Mouse (Mus musculus) forebrain, embryonic 16.5 days (tissue): ENCODE results near the gene Hexdc. TPM values are rescaled to one million over a fixed set of nuclear protein-coding genes. Genes with fewer than 3 reads are reported as not detected.
A peak's percentile ranks its signal among the peaks of the same experiment; 100 is the strongest.

Source experiments
- ATAC-seq: fragments of 200-750 bp; cut with Nextera tagmentation; 2 replicates; pipeline ENCODE4 v1.8.0; 2017; ENCODE audit warnings: mild to moderate bottlenecking, moderate library complexity
- H3K27ac ChIP-seq: fragments of 300-500 bp; sonication (generic); 2 replicates; pipeline ENCODE4 v1.5.1; 2014; ENCODE audit warnings: low read length, control low read depth
- H3K27me3 ChIP-seq: fragments of 300-500 bp; sonication (generic); replicated peaks from 2 replicates; pipeline ENCODE4 v1.6.1; 2014; ENCODE audit warnings: low read length; ENCODE audit not compliant: control insufficient read depth, insufficient read depth
- H3K36me3 ChIP-seq: fragments of 300-500 bp; sonication (generic); 2 replicates; pipeline ENCODE4 v1.6.1; 2014; ENCODE audit not compliant: control insufficient read depth, insufficient read depth
- H3K4me1 ChIP-seq: fragments of 300-500 bp; sonication (generic); replicated peaks from 2 replicates; pipeline ENCODE4 v1.6.1; 2014; ENCODE audit warnings: low read length; ENCODE audit not compliant: control insufficient read depth, insufficient read depth
- H3K4me2 ChIP-seq: fragments of 300-500 bp; sonication (generic); 2 replicates; pipeline ENCODE4 v1.6.1; 2014; ENCODE audit warnings: mild to moderate bottlenecking, low read length, control low read depth
- H3K4me3 ChIP-seq: fragments of 300-500 bp; sonication (generic); replicated peaks from 2 replicates; pipeline ENCODE4 v1.5.1; 2014; ENCODE audit warnings: mild to moderate bottlenecking, low read length, control low read depth
- H3K9ac ChIP-seq: fragments of 300-500 bp; sonication (generic); replicated peaks from 2 replicates; pipeline ENCODE4 v1.6.1; 2014; ENCODE audit warnings: low read depth, low read length, control low read depth
- H3K9me3 ChIP-seq: fragments of 300-500 bp; sonication (generic); 2 replicates; pipeline ENCODE4 v1.6.1; 2016; ENCODE audit warnings: low read length; ENCODE audit not compliant: control insufficient read depth
- WGBS: fragments of 180-500 bp; shearing (Covaris S2); extraction: QIAGEN DNeasy Blood & Tissue Kit; methylation state at CpG from one replicate; pipeline ENCODE4 v1.1.7; 2014; 5-methylcytosine and 5-hydroxymethylcytosine counted together
- polyA plus RNA-seq: library from polyadenylated mRNA; unstranded; fragments of >200 nt; fragmentation: Nextera tagmentation; extraction: Ambion mirVana; gene quantifications from 2 replicates; pipeline ENCODE4 v1.2.1, GENCODE M21; 2015

Gene Hexdc
- polyA plus RNA-seq, 1 experiment from 2014 or later = 22.9 TPM

- 93% methylated on average over 5 of the region's 5 CpGs for WGBS
- peaks cover 31% of the 10 kb centered on the region for H3K36me3 ChIP-seq
- no peak overlapping the region for H3K4me2 ChIP-seq
- H3K9ac ChIP-seq = no peak overlapping the region
- no peak for ATAC-seq
- H3K4me1 ChIP-seq = no peaks in the 10 kb centered on the region
- H3K4me3 ChIP-seq = no peak overlapping the region
- no peaks in the 10 kb centered on the region for H3K27me3 ChIP-seq
- H3K27ac ChIP-seq = no peak overlapping the region
- no peaks in the 10 kb centered on the region for H3K9me3 ChIP-seq
Measured at GRCm38 (mm10) chr11:121220771-121221170, 16.5 kb downstream of the Hexdc start.

DNA sequence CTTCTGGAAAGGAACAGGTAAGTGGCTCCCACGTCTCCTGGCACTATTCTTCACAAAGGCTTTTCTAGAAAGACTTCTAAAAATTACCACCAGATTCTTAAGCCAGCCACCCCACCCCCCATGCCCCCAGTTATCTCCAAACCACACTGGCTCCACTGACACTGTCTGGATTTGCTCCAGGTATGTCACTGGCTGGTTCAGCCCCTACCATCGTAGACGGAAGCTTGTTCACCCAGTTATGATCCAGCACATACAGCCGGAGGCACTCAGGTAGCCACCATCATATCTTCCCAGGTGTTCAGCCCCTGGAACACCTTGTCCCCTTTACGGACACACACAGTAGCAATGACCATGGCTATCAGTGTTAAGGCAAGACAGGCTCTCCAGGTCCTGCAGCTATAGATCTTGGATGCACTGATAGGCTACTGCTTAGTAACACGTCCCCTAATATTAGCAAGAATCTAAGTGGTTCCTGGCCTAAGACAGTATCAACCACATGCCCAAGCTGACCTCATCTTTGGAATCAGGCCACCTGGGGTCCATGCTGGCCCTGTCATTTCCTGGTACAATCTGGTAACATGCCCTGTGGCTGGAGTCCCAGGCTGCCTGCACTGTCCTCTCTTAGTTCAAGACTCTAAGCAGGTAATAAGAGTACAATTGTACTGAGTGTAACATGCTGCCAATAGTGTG is 17.2 kb downstream of the Hexdc start:
- H3K4me1 ChIP-seq = no peaks in the 10 kb centered on the region
- peaks cover 31% of the 10 kb centered on the region for H3K36me3 ChIP-seq
- no peak overlapping the region for H3K4me2 ChIP-seq
- 91% methylated on average over 6 of the region's 6 CpGs for WGBS
- no peak for ATAC-seq
- no peak overlapping the region for H3K27ac ChIP-seq
- no peak overlapping the region for H3K9ac ChIP-seq
- no peak overlapping the region for H3K4me3 ChIP-seq
- no peaks in the 10 kb centered on the region for H3K27me3 ChIP-seq
- no peaks in the 10 kb centered on the region for H3K9me3 ChIP-seq

DNA sequence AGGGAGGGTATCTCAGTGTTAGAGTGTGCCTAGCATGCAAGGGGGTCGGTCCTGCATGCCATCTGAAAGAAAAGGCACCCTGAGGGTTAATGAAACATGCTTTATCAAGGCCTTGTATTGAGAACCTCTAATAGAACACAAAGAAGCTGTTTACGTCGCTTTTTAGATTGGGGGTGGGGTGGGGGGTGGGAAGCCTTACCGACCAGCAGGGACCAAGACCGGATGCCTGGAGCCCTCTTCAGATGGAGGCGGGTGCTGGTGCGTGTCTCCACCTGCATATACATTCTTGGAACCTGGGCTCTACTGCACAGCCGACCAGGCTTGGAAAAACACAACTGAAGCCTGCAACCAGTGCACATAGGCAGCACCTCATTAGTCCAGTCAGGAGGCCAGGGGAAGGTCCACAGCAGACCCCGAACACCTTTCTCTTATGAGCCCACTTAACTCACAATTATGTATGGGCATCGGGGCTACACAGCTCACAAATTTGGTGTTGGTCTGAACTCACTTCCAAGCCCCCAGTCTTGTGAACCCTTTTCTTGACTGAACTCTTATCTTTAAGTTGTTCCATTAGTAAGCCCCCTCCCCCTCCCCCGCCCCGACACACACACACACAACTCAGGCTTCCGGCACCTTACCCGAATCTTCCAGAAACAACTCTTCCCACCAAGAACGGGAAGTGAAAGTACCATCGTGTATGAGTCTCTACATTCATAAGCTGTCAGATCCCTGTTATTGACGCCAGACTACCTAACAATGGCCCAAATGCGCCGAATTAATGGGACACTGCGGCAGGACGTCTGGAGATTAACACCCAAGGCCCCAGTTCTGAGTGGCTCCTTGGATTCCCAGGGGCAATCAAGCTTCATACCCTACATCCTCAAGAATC is 24.1 kb downstream of the Hexdc start:
- Histone ChIP-seq H3K9ac (peak overlapping the region; percentile 72), H3K4me1 (peaks cover 20% of the 10 kb centered on the region), H3K4me2 (peak overlapping the region; percentile 67), H3K36me3 (peaks cover 15% of the 10 kb centered on the region), H3K27ac (peak overlapping the region; percentile 52), H3K4me3 (peak overlapping the region; percentile 84), H3K27me3 (no peaks in the 10 kb centered on the region), H3K9me3 (no peaks in the 10 kb centered on the region)
- WGBS = 18% methylated on average over 21 of the region's 21 CpGs
- ATAC-seq = 0 out of 2 replicates have a peak, but pooled peaks have one; percentile 2

GRCm38 (mm10) chr11:121229018-121229439 is 24.8 kb downstream of the Hexdc start, which contains the start of gene Cybc1:
Gene Cybc1 (minus strand): TSS chr11:121229322.
- under 1% methylated on average over 23 of the region's 23 CpGs for WGBS

GRCm38 (mm10) chr11:121231191-121231590 is 27.0 kb downstream of the Hexdc start:
- no peak overlapping the region for H3K9ac ChIP-seq
- H3K36me3 ChIP-seq = 0 out of 2 replicates have a peak, but pooled peaks cover 4% of the 10 kb centered on the region
- ATAC-seq = no peak
- H3K4me2 ChIP-seq = no peak overlapping the region
- WGBS = 81% methylated on average over 4 of the region's 4 CpGs
- H3K27me3 ChIP-seq = no peaks in the 10 kb centered on the region
- H3K27ac ChIP-seq = no peak overlapping the region
- H3K9me3 ChIP-seq = no peaks in the 10 kb centered on the region
- no peak overlapping the region for H3K4me3 ChIP-seq
- peaks cover 22% of the 10 kb centered on the region for H3K4me1 ChIP-seq

More at GRCm38 (mm10) chr11:121229018-121229439, 24.8 kb downstream of the Hexdc start, which contains the start of gene Cybc1:
- H3K36me3 ChIP-seq = peaks cover 9% of the 10 kb centered on the region; the same call in 1 of the 2 replicates
- peak within 1 kb of the TSS; percentile 67 for H3K4me2 ChIP-seq
- H3K27me3 ChIP-seq = no peaks in the 10 kb centered on the region
- no peaks in the 10 kb centered on the region for H3K9me3 ChIP-seq
- peak within 1 kb of the TSS; percentile 52 for H3K27ac ChIP-seq
- H3K4me1 ChIP-seq = peaks cover 20% of the 10 kb centered on the region
- peak within 1 kb of the TSS; percentile 72 for H3K9ac ChIP-seq
- ATAC-seq = peak; percentile 96
- H3K4me3 ChIP-seq = peak within 1 kb of the TSS; percentile 84

DNA sequence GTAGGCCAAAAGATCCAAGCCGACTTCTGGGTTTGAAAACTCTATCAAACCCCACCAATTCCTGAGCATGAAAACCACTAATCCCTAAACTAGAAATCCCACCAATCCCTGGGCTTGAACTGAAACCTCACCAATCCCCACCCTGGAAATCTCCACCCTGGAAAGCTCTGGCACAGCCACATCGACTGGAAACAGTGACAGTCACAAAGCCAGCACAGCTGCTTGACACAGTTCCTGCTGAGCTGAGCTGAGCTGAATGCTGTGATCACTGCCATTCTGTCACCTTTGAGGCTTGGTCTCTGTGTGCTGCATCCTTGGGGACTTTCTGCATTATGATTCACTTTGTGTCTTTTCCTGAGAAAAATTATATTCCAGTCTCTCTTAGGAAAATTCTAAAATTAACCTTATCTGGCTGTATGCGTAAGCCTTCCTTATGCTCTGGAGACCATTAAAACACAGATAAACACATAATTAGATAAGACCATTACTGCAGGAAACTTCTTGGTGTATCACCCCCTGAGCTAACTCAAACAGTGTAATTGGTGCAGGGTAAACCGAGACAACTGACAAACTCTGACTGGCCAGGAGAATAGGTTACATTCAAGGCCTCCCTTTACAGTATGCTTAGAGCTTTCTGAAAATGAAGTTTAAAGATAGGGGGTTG is 27.5 kb downstream of the Hexdc start:
- no peak for ATAC-seq
- H3K9me3 ChIP-seq = no peaks in the 10 kb centered on the region
- H3K36me3 ChIP-seq = 0 out of 2 replicates have a peak, but pooled peaks cover 4% of the 10 kb centered on the region
- no peaks in the 10 kb centered on the region for H3K27me3 ChIP-seq
- H3K27ac ChIP-seq = no peak overlapping the region
- H3K4me2 ChIP-seq = no peak overlapping the region
- no peak overlapping the region for H3K4me3 ChIP-seq
- WGBS = 47% methylated on average over 4 of the region's 4 CpGs
- H3K4me1 ChIP-seq = peaks cover 24% of the 10 kb centered on the region
- H3K9ac ChIP-seq = no peak overlapping the region

- Histone ChIP-seq H3K36me3 (no peaks in the 10 kb centered on the region), H3K4me1 (peaks cover 20% of the 10 kb centered on the region), H3K9me3 (no peaks in the 10 kb centered on the region), H3K4me2 (no peak overlapping the region), H3K9ac (no peak overlapping the region), H3K4me3 (no peak overlapping the region), H3K27me3 (no peaks in the 10 kb centered on the region), H3K27ac (no peak overlapping the region)
- WGBS = 35% methylated on average over 4 of the region's 4 CpGs
- ATAC-seq = no peak
Measured at GRCm38 (mm10) chr11:121232706-121233105, 28.5 kb downstream of the Hexdc start.

GRCm38 (mm10) chr11:121235475-121236238 is 31.4 kb downstream of the Hexdc start:
- WGBS = 27% methylated on average over 9 of the region's 9 CpGs
- Histone ChIP-seq H3K27me3 (no peaks in the 10 kb centered on the region), H3K9ac (no peak overlapping the region), H3K4me2 (no peak overlapping the region; the same call in 1 of the 2 replicates), H3K4me3 (no peak overlapping the region), H3K9me3 (no peaks in the 10 kb centered on the region), H3K27ac (peak overlapping the region; percentile 100), H3K36me3 (0 out of 2 replicates have a peak, but pooled peaks cover 4% of the 10 kb centered on the region), H3K4me1 (peaks cover 25% of the 10 kb centered on the region)
- ATAC-seq = no peak
